Mouse (Mus musculus): ENCODE measurements around the gene Zfp287. TPM values are rescaled to one million over a fixed set of nuclear protein-coding genes. Genes with fewer than 3 reads are reported as not detected.

Gene Zfp287
- polyA plus RNA-seq, 1 experiment from 2014 or later: 25.5 TPM

DNA sequence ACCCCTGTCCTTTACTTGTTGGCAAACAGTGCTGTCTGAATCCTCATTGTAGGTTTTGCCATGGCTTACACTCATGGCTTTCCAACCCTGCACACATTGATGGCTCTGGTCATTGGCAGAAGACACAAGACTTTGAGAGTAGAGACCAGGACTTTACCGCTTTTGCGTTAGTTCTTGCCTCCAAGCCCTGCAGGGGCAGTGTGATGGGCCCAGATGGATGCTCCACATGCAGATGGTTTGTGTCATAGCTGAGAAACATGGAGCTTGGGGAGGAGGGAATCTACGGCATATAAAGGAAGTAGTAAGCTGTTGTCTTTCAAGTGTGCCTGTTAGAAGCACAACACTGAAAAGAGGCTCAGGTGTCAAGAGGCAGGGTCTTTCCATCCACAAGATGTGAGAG, 79.6 kb downstream of the Zfp287 start:
- 80% methylated on average over 3 of the region's 3 CpGs for WGBS
- Histone ChIP-seq H3K36me3 (no peaks in the 10 kb centered on the region), H3K27me3 (no peaks in the 10 kb centered on the region), H3K4me3 (no peak overlapping the region), H3K9me3 (no peaks in the 10 kb centered on the region), H3K4me2 (replicated peaks) (no peak overlapping the region), H3K4me1 (peaks cover 19% of the 10 kb centered on the region), H3K27ac (replicated peaks) (no peak overlapping the region), H3K9ac (replicated peaks) (no peak overlapping the region)
- ATAC-seq (replicated peaks): no peak

DNA sequence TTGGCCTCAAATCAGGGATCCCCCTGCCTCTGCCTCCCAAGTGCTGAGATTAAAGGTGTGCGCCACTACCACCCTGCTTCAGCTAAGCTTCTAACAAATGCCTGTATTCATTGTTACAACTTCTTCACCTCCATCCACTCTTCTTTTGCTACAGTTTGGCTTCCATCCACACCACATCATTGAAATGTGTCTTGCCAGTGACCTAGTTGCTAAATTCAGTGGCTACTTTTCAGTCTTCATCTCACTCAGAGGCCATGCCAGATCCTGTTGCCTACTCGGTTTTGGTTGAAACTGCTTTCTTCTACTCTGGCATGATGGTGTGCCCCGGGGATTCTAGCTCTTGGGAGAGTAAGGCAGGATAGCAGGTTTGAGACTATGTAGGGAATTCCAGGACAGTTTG, 80.1 kb downstream of the Zfp287 start:
- Histone ChIP-seq H3K27me3 (no peaks in the 10 kb centered on the region), H3K36me3 (no peaks in the 10 kb centered on the region), H3K9ac (replicated peaks) (no peak overlapping the region), H3K4me1 (peaks cover 25% of the 10 kb centered on the region), H3K27ac (replicated peaks) (no peak overlapping the region), H3K4me3 (no peak overlapping the region), H3K9me3 (no peaks in the 10 kb centered on the region), H3K4me2 (replicated peaks) (no peak overlapping the region)
- ATAC-seq (replicated peaks): no peak
- whole genome bisulfite sequencing: 87% methylated on average over 3 of the region's 3 CpGs

Other genes starting within 250 kb of the Zfp287 start
- gene Cenpv, start 192.6 kb downstream of the Zfp287 start, polyA plus RNA-seq (2015; fragmentation: Nextera tagmentation; extraction: Ambion mirVana): 94.2 and 99.8 TPM in 2 replicates
- 4,659 and 4,677 TPM in 2 replicates for gene Ubb, start 180.7 kb downstream of the Zfp287 start, polyA plus RNA-seq (2015; fragmentation: Nextera tagmentation; extraction: Ambion mirVana)
- gene Trpv2, start 157.4 kb downstream of the Zfp287 start, polyA plus RNA-seq (2015; fragmentation: Nextera tagmentation; extraction: Ambion mirVana): 17.1 and 19.8 TPM in 2 replicates
- gene Lrrc75a, start 83.4 kb downstream of the Zfp287 start, polyA plus RNA-seq (2015; fragmentation: Nextera tagmentation; extraction: Ambion mirVana): 11.1 and 11.3 TPM in 2 replicates
- gene Mmgt2, start 83.2 kb downstream of the Zfp287 start, polyA plus RNA-seq (2015; fragmentation: Nextera tagmentation; extraction: Ambion mirVana): 26.2 and 30.7 TPM in 2 replicates
- not detected in 2 replicates for gene Gm10428, start 21.2 kb upstream of the Zfp287 start, polyA plus RNA-seq (2015; fragmentation: Nextera tagmentation; extraction: Ambion mirVana)
- gene Zfp286, start 57.6 kb upstream of the Zfp287 start, polyA plus RNA-seq (2015; fragmentation: Nextera tagmentation; extraction: Ambion mirVana): 40.1 and 41.8 TPM in 2 replicates
- gene Trim16, start 88.3 kb upstream of the Zfp287 start, polyA plus RNA-seq (2015; fragmentation: Nextera tagmentation; extraction: Ambion mirVana): 3.9 TPM in 2 replicates
- gene Fbxw10, start 115.2 kb upstream of the Zfp287 start, polyA plus RNA-seq (2015; fragmentation: Nextera tagmentation; extraction: Ambion mirVana): 0.28 and 0.52 TPM in 2 replicates
- 51.3 and 59.1 TPM in 2 replicates for gene Tvp23b, start 147.6 kb upstream of the Zfp287 start, polyA plus RNA-seq (2015; fragmentation: Nextera tagmentation; extraction: Ambion mirVana)
- gene Cdrt4, start 219.3 kb upstream of the Zfp287 start, polyA plus RNA-seq (2015; fragmentation: Nextera tagmentation; extraction: Ambion mirVana): not detected in 2 replicates

Measured in forebrain, embryonic 15.5 days (tissue).